In genomic region chr2:21187576-21187975, GRCm38 (mm10) we compare ENCODE assay signal across 8 mouse cellular contexts. TPM values are rescaled to one million over a fixed set of nuclear protein-coding genes. Genes with fewer than 3 reads are reported as not detected.
DNase-seq lines count a peak whose midpoint lies in the region; ATAC-seq and TF ChIP-seq lines count a peak whose summit lies in the region.

No protein-coding gene starts in this region.

- no peaks in the 10 kb centered on the region for H3K27me3 ChIP-seq in intestine, embryonic 14.5 days (replicated peaks; ENCODE audit: control insufficient read depth, insufficient read depth, low read length)
- H3K27me3 ChIP-seq in intestine, embryonic 15.5 days (replicated peaks), result no peaks in the 10 kb centered on the region
- no peaks in the 10 kb centered on the region for H3K27me3 ChIP-seq in neural tube, embryonic 11.5 days (ENCODE audit: control insufficient read depth, insufficient read depth, low read length)

- no peaks in the 10 kb centered on the region for H3K9me3 ChIP-seq in intestine, embryonic 14.5 days (ENCODE audit: control insufficient read depth, low read length)
- H3K9me3 ChIP-seq in intestine, embryonic 15.5 days, result no peaks in the 10 kb centered on the region
- H3K9me3 ChIP-seq in neural tube, embryonic 11.5 days (ENCODE audit: control insufficient read depth, low read length), result no peaks in the 10 kb centered on the region

- WGBS in intestine, embryonic 14.5 days, result 50% methylated on average over 7 of the region's 7 CpGs
- WGBS in intestine, embryonic 15.5 days, result 48% methylated on average over 7 of the region's 7 CpGs
- 66% methylated on average over 7 of the region's 7 CpGs for WGBS in neural tube, embryonic 11.5 days

- H3K9ac ChIP-seq in intestine, embryonic 14.5 days (ENCODE audit: low read length), result no peak overlapping the region
- no peak overlapping the region for H3K9ac ChIP-seq in intestine, embryonic 15.5 days
- H3K9ac ChIP-seq in neural tube, embryonic 11.5 days (ENCODE audit: low read length), result no peak overlapping the region

- no peak for ATAC-seq in intestine, embryonic 14.5 days (replicated peaks; ENCODE audit: low FRiP score, low TSS enrichment, low read depth)
- no peak for ATAC-seq in intestine, embryonic 15.5 days
- ATAC-seq in neural tube, embryonic 11.5 days (ENCODE audit: insufficient read depth, low FRiP score, low TSS enrichment), result no peak

- no peaks in the 10 kb centered on the region for H3K4me1 ChIP-seq in intestine, embryonic 14.5 days (replicated peaks; ENCODE audit: control insufficient read depth, insufficient read depth, low read length)
- H3K4me1 ChIP-seq in intestine, embryonic 15.5 days (replicated peaks), result no peaks in the 10 kb centered on the region
- no peaks in the 10 kb centered on the region for H3K4me1 ChIP-seq in neural tube, embryonic 11.5 days (ENCODE audit: control insufficient read depth, insufficient read depth, low read length)

- intact Hi-C loops in gastrocnemius, postnatal 36 days (cut with DNase I), result loop anchor here (1.0 to 5.0 kb wide), 2 partner anchors 220 to 289 kb away; partner anchors contain the start of gene Arhgap21
- intact Hi-C loops in left cerebral cortex, adult 2 months (cut with DNase I), result loop anchor here (1.0 to 2.0 kb wide), 3 partner anchors 133 to 289 kb away; no protein-coding TSS in a partner anchor

- TF ChIP-seq CTCF in left cerebral cortex, adult 2 months (IDR thresholded peaks at IDR 0.05), result peak; percentile 75

- H3K27ac ChIP-seq in intestine, embryonic 14.5 days (ENCODE audit: low read depth), result no peak overlapping the region
- no peak overlapping the region for H3K27ac ChIP-seq in intestine, embryonic 15.5 days
- no peak overlapping the region for H3K27ac ChIP-seq in left cerebral cortex, adult 2 months
- no peak overlapping the region for H3K27ac ChIP-seq in neural tube, embryonic 11.5 days (ENCODE audit: low read depth, low read length)

- no peaks in the 10 kb centered on the region for H3K36me3 ChIP-seq in intestine, embryonic 14.5 days (ENCODE audit: control insufficient read depth, insufficient read depth, low read length)
- no peaks in the 10 kb centered on the region for H3K36me3 ChIP-seq in intestine, embryonic 15.5 days
- no peaks in the 10 kb centered on the region for H3K36me3 ChIP-seq in neural tube, embryonic 11.5 days (ENCODE audit: control insufficient read depth, insufficient read depth, low read length)

- H3K4me2 ChIP-seq in intestine, embryonic 14.5 days (ENCODE audit: low read length), result no peak overlapping the region
- no peak overlapping the region for H3K4me2 ChIP-seq in intestine, embryonic 15.5 days (replicated peaks)
- H3K4me2 ChIP-seq in neural tube, embryonic 11.5 days (ENCODE audit: low read depth), result no peak overlapping the region

- H3K4me3 ChIP-seq in intestine, embryonic 14.5 days (ENCODE audit: low read depth, low read length), result no peak overlapping the region
- H3K4me3 ChIP-seq in intestine, embryonic 15.5 days (replicated peaks), result no peak overlapping the region
- no peak overlapping the region for H3K4me3 ChIP-seq in left cerebral cortex, adult 2 months
- H3K4me3 ChIP-seq in neural tube, embryonic 11.5 days (ENCODE audit: low read depth, low read length), result no peak overlapping the region

- DNase-seq in intestine, embryonic 14.5 days (ENCODE audit: low spot score), result peak; percentile 71
- peak; percentile 57 for DNase-seq in ES-CJ7 (ENCODE audit: low read depth, low spot score)
- DNase-seq in c-Kit-positive CD71-positive TER-119-negative erythroid progenitor cells, embryonic 14.5 days (ENCODE audit: low read depth), result peak; percentile 29
- peak; percentile 24 to 59 for DNase-seq in gastrocnemius, postnatal 36 days
- peak; percentile 66 to 74 for DNase-seq in left cerebral cortex, adult 2 months (ENCODE audit: extremely low spot score in 1 of 2, low spot score in 2 of 2)
- peak; percentile 43 for DNase-seq in neural tube, embryonic 11.5 days (ENCODE audit: low spot score)
- DNase-seq in thymus, postnatal 25 days, result peak; percentile 68

RNA-seq across cellular contexts. Expression of gene Enkur, which starts 17.6 kb away (rescaled TPM):
- polyA plus RNA-seq in intestine, embryonic 14.5 days (2014; fragmentation: Nextera tagmentation; extraction: Ambion mirVana), result 0.41 and 0.70 TPM in 2 replicates
- polyA plus RNA-seq in intestine, embryonic 15.5 days (2015; fragmentation: Nextera tagmentation; extraction: Ambion mirVana), result 0.41 and 0.57 TPM in 2 replicates
- total RNA-seq in gastrocnemius, postnatal 36 days (2021), result under 1 TPM; 0.36 to 0.42 TPM
- total RNA-seq in left cerebral cortex, adult 2 months (2021), result 1 to 10 TPM; 3.2 to 4.2 TPM
- 0.57 and 0.88 TPM in 2 replicates for polyA plus RNA-seq in neural tube, embryonic 11.5 days (2014; fragmentation: Nextera tagmentation; extraction: Ambion mirVana)

RNA-seq across cellular contexts. Expression of gene Thnsl1, which starts 17.9 kb away (rescaled TPM):
- 7.5 and 9.1 TPM in 2 replicates for polyA plus RNA-seq in intestine, embryonic 14.5 days (2014; fragmentation: Nextera tagmentation; extraction: Ambion mirVana)
- 5.5 and 5.9 TPM in 2 replicates for polyA plus RNA-seq in intestine, embryonic 15.5 days (2015; fragmentation: Nextera tagmentation; extraction: Ambion mirVana)
- 1 to 10 TPM; 2.6 to 3.1 TPM for total RNA-seq in gastrocnemius, postnatal 36 days (2021)
- total RNA-seq in left cerebral cortex, adult 2 months (2021), result 10 to 100 TPM; 19.9 to 24.2 TPM
- 15.2 and 18.1 TPM in 2 replicates for polyA plus RNA-seq in neural tube, embryonic 11.5 days (2014; fragmentation: Nextera tagmentation; extraction: Ambion mirVana)
